Mouse (Mus musculus): ENCODE measurements at regions not wholly inside any gene's neighbourhood (a gene's known extent, or its start where the extent isn't known, plus 50 kb on each side); places are given as distances from the start of the nearest gene placed in this dataset.

GRCm38 (mm10) chr7:128885551-128885950, 140.8 kb downstream of the Sec23ip start:
- 81% methylated on average over 4 of the region's 4 CpGs for whole genome bisulfite sequencing
- no peaks in the 10 kb centered on the region for H3K27me3 ChIP-seq (ENCODE audit: control insufficient read depth, insufficient read depth, low read length)
- H3K4me3 ChIP-seq (ENCODE audit: low read depth, low read length): no peak overlapping the region
- no peak overlapping the region for H3K27ac ChIP-seq (replicated peaks)
- no peak for ATAC-seq (ENCODE audit: low FRiP score, low TSS enrichment)
- H3K36me3 ChIP-seq (ENCODE audit: control insufficient read depth, insufficient read depth, low read length): no peaks in the 10 kb centered on the region
- H3K4me2 ChIP-seq (replicated peaks; ENCODE audit: low read depth): no peak overlapping the region
- no peak overlapping the region for H3K9ac ChIP-seq (ENCODE audit: low read length)
- H3K4me1 ChIP-seq (replicated peaks; ENCODE audit: control insufficient read depth, insufficient read depth): no peaks in the 10 kb centered on the region
- TF ChIP-seq CTCF (IDR thresholded peaks at IDR 0.05; ENCODE audit: low read depth): no peak
- TF ChIP-seq EP300 (optimal IDR thresholded peaks at IDR 0.05): no peak
- DNase-seq (ENCODE audit: low spot score): no peak
- no peaks in the 10 kb centered on the region for H3K9me3 ChIP-seq (ENCODE audit: control insufficient read depth, low read length)

GRCm38 (mm10) chr7:128910134-128910533, 165.4 kb downstream of the Sec23ip start:
- Histone ChIP-seq H3K4me2 (replicated peaks; ENCODE audit: low read depth) (no peak overlapping the region), H3K4me1 (replicated peaks; ENCODE audit: control insufficient read depth, insufficient read depth) (no peaks in the 10 kb centered on the region), H3K9me3 (ENCODE audit: control insufficient read depth, low read length) (no peaks in the 10 kb centered on the region), H3K27ac (replicated peaks) (no peak overlapping the region), H3K27me3 (ENCODE audit: control insufficient read depth, insufficient read depth, low read length) (no peaks in the 10 kb centered on the region), H3K36me3 (ENCODE audit: control insufficient read depth, insufficient read depth, low read length) (no peaks in the 10 kb centered on the region), H3K4me3 (ENCODE audit: low read depth, low read length) (no peak overlapping the region), H3K9ac (ENCODE audit: low read length) (no peak overlapping the region)
- TF ChIP-seq CTCF (IDR thresholded peaks at IDR 0.05; ENCODE audit: low read depth): no peak
- TF ChIP-seq EP300 (optimal IDR thresholded peaks at IDR 0.05): no peak
- DNase-seq (ENCODE audit: low spot score) (peak; percentile 51), ATAC-seq (ENCODE audit: low FRiP score, low TSS enrichment) (peak; percentile 90)
- WGBS: 63% methylated on average over 4 of the region's 4 CpGs

- peak; percentile 60 for DNase-seq (ENCODE audit: low spot score)
- TF ChIP-seq EP300 (optimal IDR thresholded peaks at IDR 0.05) (no peak), CTCF (IDR thresholded peaks at IDR 0.05; ENCODE audit: low read depth) (no peak)
- Histone ChIP-seq H3K36me3 (ENCODE audit: control insufficient read depth, insufficient read depth, low read length) (no peaks in the 10 kb centered on the region), H3K4me2 (replicated peaks; ENCODE audit: low read depth) (no peak overlapping the region), H3K9ac (ENCODE audit: low read length) (no peak overlapping the region), H3K4me3 (ENCODE audit: low read depth, low read length) (no peak overlapping the region), H3K27me3 (ENCODE audit: control insufficient read depth, insufficient read depth, low read length) (no peaks in the 10 kb centered on the region), H3K9me3 (ENCODE audit: control insufficient read depth, low read length) (no peaks in the 10 kb centered on the region), H3K4me1 (replicated peaks; ENCODE audit: control insufficient read depth, insufficient read depth) (no peaks in the 10 kb centered on the region), H3K27ac (replicated peaks) (no peak overlapping the region)
- ATAC-seq (ENCODE audit: low FRiP score, low TSS enrichment): no peak
- 40% methylated on average over 6 of the region's 6 CpGs for WGBS
Observed at GRCm38 (mm10) chr7:128937976-128938730, 193.4 kb downstream of the Sec23ip start.

GRCm38 (mm10) chr7:128960575-128960974, 215.8 kb downstream of the Sec23ip start:
- H3K4me1 ChIP-seq (replicated peaks; ENCODE audit: control insufficient read depth, insufficient read depth): no peaks in the 10 kb centered on the region
- H3K9me3 ChIP-seq (ENCODE audit: control insufficient read depth, low read length): no peaks in the 10 kb centered on the region
- no peak for TF ChIP-seq EP300 (optimal IDR thresholded peaks at IDR 0.05)
- TF ChIP-seq CTCF (IDR thresholded peaks at IDR 0.05; ENCODE audit: low read depth): no peak
- no peak overlapping the region for H3K4me3 ChIP-seq (ENCODE audit: low read depth, low read length)
- DNase-seq (ENCODE audit: low spot score): no peak
- no peak for ATAC-seq (ENCODE audit: low FRiP score, low TSS enrichment)
- no peak overlapping the region for H3K9ac ChIP-seq (ENCODE audit: low read length)
- 88% methylated on average over 5 of the region's 5 CpGs for WGBS
- H3K36me3 ChIP-seq (ENCODE audit: control insufficient read depth, insufficient read depth, low read length): no peaks in the 10 kb centered on the region
- no peak overlapping the region for H3K4me2 ChIP-seq (replicated peaks; ENCODE audit: low read depth)
- H3K27ac ChIP-seq (replicated peaks): no peak overlapping the region
- H3K27me3 ChIP-seq (ENCODE audit: control insufficient read depth, insufficient read depth, low read length): no peaks in the 10 kb centered on the region

GRCm38 (mm10) chr7:128979904-128980303, 235.2 kb downstream of the Sec23ip start:
- no peaks in the 10 kb centered on the region for H3K36me3 ChIP-seq (ENCODE audit: control insufficient read depth, insufficient read depth, low read length)
- no peak for TF ChIP-seq EP300 (optimal IDR thresholded peaks at IDR 0.05)
- no peak for TF ChIP-seq CTCF (IDR thresholded peaks at IDR 0.05; ENCODE audit: low read depth)
- 59% methylated on average over 3 of the region's 4 CpGs for WGBS
- ATAC-seq (ENCODE audit: low FRiP score, low TSS enrichment) (peak; percentile 89), DNase-seq (ENCODE audit: low spot score) (peak; percentile 60)
- no peak overlapping the region for H3K4me3 ChIP-seq (ENCODE audit: low read depth, low read length)
- H3K9me3 ChIP-seq (ENCODE audit: control insufficient read depth, low read length): no peaks in the 10 kb centered on the region
- H3K4me1 ChIP-seq (replicated peaks; ENCODE audit: control insufficient read depth, insufficient read depth): no peaks in the 10 kb centered on the region
- no peak overlapping the region for H3K4me2 ChIP-seq (replicated peaks; ENCODE audit: low read depth)
- H3K27me3 ChIP-seq (ENCODE audit: control insufficient read depth, insufficient read depth, low read length): no peaks in the 10 kb centered on the region
- peak overlapping the region; percentile 1; the same call in 1 of the 2 replicates for H3K27ac ChIP-seq (replicated peaks)
- H3K9ac ChIP-seq (ENCODE audit: low read length): no peak overlapping the region

- DNase-seq (ENCODE audit: low spot score) (peak; percentile 67), ATAC-seq (ENCODE audit: low FRiP score, low TSS enrichment) (peak; percentile 82)
- no peaks in the 10 kb centered on the region for H3K4me1 ChIP-seq (replicated peaks; ENCODE audit: control insufficient read depth, insufficient read depth)
- no peak overlapping the region for H3K27ac ChIP-seq (replicated peaks)
- H3K27me3 ChIP-seq (ENCODE audit: control insufficient read depth, insufficient read depth, low read length): no peaks in the 10 kb centered on the region
- H3K4me3 ChIP-seq (ENCODE audit: low read depth, low read length): no peak overlapping the region
- H3K9me3 ChIP-seq (ENCODE audit: control insufficient read depth, low read length): no peaks in the 10 kb centered on the region
- H3K4me2 ChIP-seq (replicated peaks; ENCODE audit: low read depth): no peak overlapping the region
- 44% methylated on average over 7 of the region's 7 CpGs for WGBS
- H3K9ac ChIP-seq (ENCODE audit: low read length): no peak overlapping the region
- TF ChIP-seq EP300 (optimal IDR thresholded peaks at IDR 0.05) (no peak), CTCF (IDR thresholded peaks at IDR 0.05; ENCODE audit: low read depth) (no peak)
- no peaks in the 10 kb centered on the region for H3K36me3 ChIP-seq (ENCODE audit: control insufficient read depth, insufficient read depth, low read length)
Observed at GRCm38 (mm10) chr7:128980827-128981226, 236.1 kb downstream of the Sec23ip start.

Measured in stomach, postnatal 0 days (tissue).